Mouse (Mus musculus) heart, postnatal 0 days (tissue): ENCODE measurements around the gene Dnajc8.

Experiments
- CTCF ChIP-seq: IDR thresholded peaks from 2 replicates; pipeline ENCODE4 v1.5.1; 2016; ENCODE audit warnings: antibody characterized with exemption, control low read depth, low read depth
- EP300 ChIP-seq: IDR thresholded peaks from 2 replicates; pipeline ENCODE4 v1.6.1; 2016; ENCODE audit warnings: antibody characterized with exemption, low read depth

DNA sequence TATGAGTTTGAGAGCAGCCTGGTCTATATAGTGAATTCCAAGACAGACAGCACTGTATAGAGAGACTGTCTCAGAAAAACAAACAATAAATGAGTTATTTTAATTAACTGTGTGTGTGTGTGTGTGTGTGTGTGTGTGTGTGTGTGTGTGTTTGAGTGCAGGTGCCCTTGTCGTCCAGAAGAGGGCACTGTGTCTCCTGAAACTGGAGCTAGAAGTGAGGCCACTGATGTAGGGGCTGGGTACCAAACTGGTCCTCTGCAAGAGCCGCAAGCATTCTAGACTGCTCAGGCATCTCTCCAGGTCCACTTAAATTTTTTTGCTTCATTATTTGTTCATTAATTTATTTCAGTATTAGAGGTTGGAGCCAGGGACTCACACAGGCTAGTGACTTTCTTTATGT lies 63.5 kb downstream of the Dnajc8 start:
- TF ChIP-seq EP300 (no peak), CTCF (no peak)
